Mouse (Mus musculus) cerebellum, postnatal 4 days (tissue): Measurements from ENCODE around the gene Smyd2.
A peak's percentile ranks its signal among the peaks of the same experiment; 100 is the strongest.

ENCODE experiments used
- DNase-seq, 2 experiments: peaks; one replicate each; pipeline ENCODE4 v3.0.0; 2022; ENCODE audit warnings: low spot score in 2 of 2, mixed read lengths in 1 of 2

Gene Smyd2

DNA sequence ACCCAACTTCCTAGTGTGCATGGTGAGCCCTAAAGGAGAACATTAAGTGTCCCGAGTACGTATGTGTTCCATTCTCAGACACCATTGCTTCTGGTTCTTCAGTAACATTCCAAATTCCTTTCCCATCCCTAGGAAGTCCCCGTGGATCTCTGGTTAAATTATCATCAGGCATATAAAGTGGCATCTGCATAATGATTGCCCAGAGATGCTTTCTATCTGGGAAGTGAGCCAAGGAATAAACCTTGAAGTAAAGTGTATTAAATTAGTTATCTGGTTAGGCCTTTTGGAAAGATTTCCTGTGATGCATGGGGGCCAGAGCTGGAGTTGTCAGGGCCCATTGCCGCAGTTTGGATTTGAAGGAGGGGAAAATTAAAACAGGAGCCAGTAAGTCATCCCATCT is 50.1 kb downstream of the Smyd2 start:
- DNase-seq, result no peak

- DNase-seq, result no peak
Measured at GRCm38 (mm10) chr1:189871625-189872024, 50.5 kb downstream of the Smyd2 start.

GRCm38 (mm10) chr1:189870539-189870938 is 51.6 kb downstream of the Smyd2 start:
- DNase-seq, result no peak

DNA sequence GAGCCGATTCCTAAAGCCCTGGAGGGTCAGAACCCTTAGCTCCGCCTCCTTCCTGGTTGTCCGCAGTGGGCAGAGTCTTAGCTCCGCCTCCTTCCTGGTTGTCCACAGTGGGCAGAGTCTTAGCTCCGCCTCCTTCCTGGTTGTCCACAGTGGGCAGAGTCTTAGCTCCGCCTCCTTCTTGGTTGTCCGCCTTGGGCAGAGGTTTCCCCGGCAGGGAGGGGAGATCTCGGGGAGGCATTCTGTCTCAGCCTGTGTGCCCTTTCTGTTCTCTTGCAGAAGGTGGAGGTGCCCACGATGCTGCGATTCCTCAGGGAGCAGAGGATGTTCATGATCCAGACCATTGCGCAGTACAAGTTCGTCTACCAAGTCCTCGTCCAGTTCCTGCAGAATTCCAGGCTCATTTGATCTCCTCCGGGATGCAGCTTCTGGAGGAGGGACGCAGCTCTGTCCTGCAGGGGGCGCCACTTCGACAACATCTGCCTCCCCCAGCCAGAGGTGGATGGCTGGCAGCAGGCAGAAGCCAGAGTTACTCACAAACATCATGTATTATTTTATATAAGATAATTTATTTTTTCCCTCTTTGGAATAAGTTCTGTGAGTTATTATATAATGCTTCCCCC is 52.4 kb downstream of the Smyd2 start:
- no peak for DNase-seq

GRCm38 (mm10) chr1:189868036-189868435 is 54.1 kb downstream of the Smyd2 start:
- no peak for DNase-seq

- no peak for DNase-seq
Measured at GRCm38 (mm10) chr1:189867497-189867896, 54.7 kb downstream of the Smyd2 start.

- no peak for DNase-seq
Measured at GRCm38 (mm10) chr1:189867034-189867433, 55.1 kb downstream of the Smyd2 start.

- DNase-seq, result no peak
Measured at GRCm38 (mm10) chr1:189866621-189867020, 55.5 kb downstream of the Smyd2 start.

DNA sequence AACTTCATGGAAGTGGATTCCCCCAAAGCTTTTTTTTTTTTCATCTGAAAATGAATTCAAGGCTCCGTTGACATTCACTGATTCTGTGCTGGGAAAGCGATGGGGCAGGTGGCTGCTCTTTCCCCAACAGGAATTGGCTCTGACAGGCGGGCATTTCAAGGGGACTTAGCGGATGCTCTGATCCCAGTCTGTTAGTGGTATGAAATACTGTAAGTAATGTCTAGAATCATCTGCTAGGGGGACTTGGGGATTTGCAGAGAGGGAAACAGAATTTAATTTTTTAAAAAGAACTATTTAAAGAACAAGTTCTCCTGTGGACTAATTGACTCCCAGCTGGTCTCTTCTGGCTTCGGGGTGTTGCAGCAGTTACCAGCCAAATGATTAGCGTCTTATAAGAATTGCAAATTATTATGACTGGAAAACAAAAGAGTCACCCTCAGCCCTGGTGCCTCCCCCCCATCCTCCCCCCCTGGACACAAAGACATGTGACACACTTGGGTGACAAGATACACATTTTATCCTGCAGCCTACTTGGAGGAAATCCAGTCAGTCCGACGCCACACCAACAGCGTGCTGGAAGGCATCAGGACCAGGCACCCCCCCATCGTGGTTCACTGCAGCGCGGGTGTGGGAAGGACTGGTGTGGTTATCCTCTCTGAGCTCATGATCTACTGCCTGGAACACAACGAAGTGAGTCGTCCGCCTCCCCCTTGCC is 57.2 kb downstream of the Smyd2 start:
- peak in 1 of 2 experiments; percentile 42 for DNase-seq

DNA sequence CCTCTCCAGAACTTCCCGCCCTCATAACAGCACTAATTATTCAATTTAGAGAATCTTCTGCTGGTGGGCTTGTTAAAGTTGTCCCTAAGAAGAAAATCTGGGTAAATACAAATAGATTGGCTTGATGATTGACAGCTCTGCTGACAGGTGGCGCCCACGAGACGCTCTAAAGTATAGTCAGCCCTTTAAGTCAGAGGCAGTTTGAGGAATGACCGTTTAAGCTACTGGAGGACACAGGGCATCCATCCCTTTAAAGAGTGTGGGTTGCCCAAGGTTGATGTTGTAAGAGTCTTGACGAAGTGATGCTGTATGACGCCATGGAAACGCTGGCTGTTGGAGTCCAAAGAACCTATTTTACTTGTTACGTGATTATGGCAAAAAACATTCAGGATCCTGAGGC is 57.9 kb downstream of the Smyd2 start:
- DNase-seq, result no peak

DNA sequence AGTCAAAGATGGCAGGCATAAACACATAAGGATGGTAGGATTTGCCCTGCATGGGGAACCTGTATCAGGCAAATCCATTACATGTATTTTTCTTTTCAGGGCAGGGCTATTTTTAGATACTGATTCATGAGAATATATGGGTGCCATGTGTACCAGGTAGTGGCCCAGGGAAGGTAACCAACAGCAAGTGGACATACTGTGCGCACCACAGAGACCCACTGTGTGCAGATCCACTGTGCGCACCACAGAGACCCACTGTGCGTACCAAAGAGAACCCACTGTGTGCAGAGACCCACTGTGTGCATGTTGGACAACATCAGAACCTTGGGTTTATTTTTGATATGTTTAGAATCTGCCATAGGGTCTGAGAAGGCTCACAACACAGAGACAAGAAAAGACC is 58.4 kb downstream of the Smyd2 start:
- DNase-seq, result no peak

GRCm38 (mm10) chr1:189860942-189861315 is 61.2 kb downstream of the Smyd2 start:
- DNase-seq, result no peak

GRCm38 (mm10) chr1:189860112-189860941 is 61.8 kb downstream of the Smyd2 start:
- no peak for DNase-seq

- DNase-seq, result no peak
Measured at GRCm38 (mm10) chr1:189858377-189858776, 63.8 kb downstream of the Smyd2 start.

DNA sequence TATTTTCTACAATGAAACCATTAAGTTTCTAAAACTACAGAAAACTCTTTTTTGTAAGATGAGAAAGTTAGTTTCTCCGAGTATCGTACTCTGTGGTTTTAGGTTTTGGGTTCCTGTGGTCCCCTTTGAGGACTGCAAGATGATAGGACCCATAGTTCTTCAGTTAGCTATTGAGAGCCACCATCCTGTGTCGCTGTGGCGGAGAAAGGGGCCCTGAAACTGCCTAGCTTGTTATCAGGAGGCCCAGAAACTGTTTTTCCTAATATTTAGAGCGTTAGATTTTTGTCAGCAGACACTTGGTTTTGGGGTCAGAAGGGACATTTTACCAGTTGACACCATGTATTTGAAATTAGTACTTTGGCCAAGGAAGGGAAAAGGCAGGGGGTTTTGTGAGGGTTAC is 66.4 kb downstream of the Smyd2 start:
- DNase-seq, result no peak

DNA sequence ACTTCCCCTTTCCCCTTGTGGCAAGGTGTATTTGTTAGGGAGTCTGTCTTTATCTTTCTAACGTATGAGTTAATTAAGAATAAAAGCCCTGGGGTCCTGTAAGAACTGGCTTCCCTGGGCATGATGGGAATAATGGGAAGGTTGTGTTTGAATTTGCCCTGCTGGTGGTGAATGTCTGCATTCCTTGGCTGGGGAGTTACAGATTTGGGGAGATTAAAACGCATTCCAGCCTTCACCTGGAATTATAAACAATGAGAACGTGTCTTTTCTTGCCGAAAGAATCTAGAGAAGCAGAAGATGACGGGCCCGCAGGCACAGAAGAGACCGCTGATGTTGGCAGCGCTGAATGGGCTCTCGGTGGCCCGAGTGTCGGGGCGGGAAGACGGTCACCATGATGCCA is 67.5 kb downstream of the Smyd2 start:
- DNase-seq, result no peak

- DNase-seq, result no peak
Measured at GRCm38 (mm10) chr1:189852456-189852855, 69.7 kb downstream of the Smyd2 start.

GRCm38 (mm10) chr1:189852051-189852450 is 70.1 kb downstream of the Smyd2 start:
- no peak for DNase-seq

DNA sequence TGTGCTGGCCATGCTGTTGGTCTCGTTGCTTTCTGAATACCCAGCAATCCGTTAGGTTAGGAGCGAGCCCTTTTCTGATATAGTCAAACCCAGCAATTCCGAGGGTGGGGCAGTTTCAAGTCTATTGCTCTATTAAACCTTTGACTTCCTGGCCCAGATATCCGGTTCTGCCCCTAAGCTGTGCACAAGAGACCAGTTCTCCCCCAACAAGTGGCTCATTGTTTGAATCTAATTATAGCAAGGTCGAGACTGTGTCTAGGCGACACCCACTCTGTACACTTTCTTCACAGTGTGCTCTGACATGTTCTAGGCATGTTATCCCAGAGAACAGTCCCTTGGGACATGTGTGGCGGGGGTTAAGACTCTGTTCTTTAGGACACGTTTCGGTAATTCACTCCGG is 72.6 kb downstream of the Smyd2 start:
- no peak for DNase-seq

DNA sequence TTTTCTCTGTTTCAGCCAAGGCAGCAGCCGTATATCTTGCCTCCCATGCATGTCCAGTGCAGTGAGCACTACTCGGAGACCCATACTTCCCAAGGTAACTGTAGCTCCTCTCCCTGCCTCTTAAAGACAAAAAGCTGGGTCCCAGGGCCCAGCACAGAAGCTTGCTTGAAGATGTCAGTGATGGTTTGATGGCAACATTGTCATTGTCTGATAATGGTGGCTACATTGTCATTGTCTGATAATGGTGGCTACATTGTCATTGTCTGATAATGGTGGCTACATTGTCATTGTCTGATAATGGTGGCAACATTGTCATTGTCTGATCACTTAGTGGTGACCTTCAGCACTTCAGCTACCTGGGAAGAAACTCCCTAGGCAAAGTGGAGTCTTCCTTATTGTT is 75.8 kb downstream of the Smyd2 start:
- DNase-seq, result no peak

DNA sequence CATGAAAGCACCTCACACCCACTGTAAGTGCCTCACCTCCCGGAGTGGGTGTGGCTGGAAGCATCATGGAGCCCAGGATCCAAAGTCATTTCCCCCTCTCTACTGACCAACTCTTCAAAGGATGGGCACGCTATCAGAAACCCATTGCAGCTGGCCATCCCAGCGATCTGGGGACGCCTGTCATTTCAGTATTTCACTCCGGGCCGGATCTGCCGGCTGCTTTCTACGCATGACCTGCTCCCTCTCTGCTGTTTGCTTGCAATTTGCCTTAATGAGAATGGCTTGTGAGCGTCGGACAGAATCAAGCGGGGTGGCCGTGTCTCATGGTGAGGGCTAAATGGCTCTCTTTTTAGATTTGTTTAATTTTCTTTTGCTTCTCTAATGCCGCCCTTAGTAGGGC is 88.0 kb downstream of the Smyd2 start:
- no peak for DNase-seq

DNA sequence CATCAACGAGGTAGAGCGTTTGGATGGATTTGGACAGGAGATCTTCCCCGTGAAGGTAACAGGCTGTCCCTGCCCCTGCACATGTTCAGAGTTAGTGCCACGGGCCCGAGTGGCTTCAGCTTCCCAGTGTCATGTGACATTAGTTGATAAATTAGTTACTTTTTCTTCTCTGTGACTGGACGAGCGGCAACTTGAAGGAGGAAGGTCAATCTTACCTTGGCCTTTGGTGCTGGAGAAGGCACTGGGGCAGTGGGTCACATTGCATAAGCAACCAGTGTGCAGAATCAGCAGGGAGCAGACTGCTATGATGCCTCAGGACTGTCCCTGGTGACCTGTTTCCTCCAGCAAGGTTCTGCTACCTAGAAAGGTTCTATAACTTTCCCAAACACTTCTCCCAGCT is 88.8 kb downstream of the Smyd2 start:
- no peak for DNase-seq

GRCm38 (mm10) chr1:189830797-189831232 is 91.3 kb downstream of the Smyd2 start:
- DNase-seq, result no peak
